Mouse (Mus musculus) fat pad, adult 2 months (tissue): ENCODE results near the gene Alg14.

Experiments used
- DNase-seq: peaks from one replicate; pipeline ENCODE4 v3.0.0-alpha.2; 2011; ENCODE audit warnings: low read depth, low spot score; ENCODE audit errors: extremely low read depth

Gene Alg14

GRCm38 (mm10) chr3:121402096-121402495 lies 110.5 kb downstream of the Alg14 start:
- no peak for DNase-seq

- DNase-seq: no peak
Measured at GRCm38 (mm10) chr3:121403449-121403848, 111.9 kb downstream of the Alg14 start.

- DNase-seq: no peak
Measured at GRCm38 (mm10) chr3:121405101-121405500, 113.5 kb downstream of the Alg14 start.

GRCm38 (mm10) chr3:121407417-121407816 lies 115.8 kb downstream of the Alg14 start:
- no peak for DNase-seq

DNA sequence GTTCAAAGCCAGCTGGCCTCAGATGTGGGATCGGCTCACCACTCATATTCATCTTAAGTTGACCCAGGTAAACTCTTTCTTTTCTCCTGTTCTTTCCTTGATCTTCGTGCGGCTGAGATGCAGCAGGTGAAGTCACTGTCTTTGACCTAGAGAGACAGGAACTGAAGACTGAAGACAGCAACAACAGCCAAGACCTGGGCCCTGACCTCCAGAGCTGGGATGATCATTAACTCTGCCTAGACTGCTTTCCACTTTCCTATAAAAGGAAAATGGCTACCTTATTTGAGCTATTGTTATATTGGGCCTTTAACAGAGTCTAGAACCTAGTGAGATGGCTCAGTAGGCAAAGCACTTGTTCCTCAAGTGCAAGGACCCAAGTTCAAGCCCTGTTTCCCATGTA lies 116.8 kb downstream of the Alg14 start:
- DNase-seq: no peak

GRCm38 (mm10) chr3:121411450-121411849 lies 119.9 kb downstream of the Alg14 start:
- DNase-seq: no peak
